Mouse (Mus musculus) splenic B cell, adult 2 months (primary cell): ENCODE measurements at regions not wholly inside any gene's neighbourhood (a gene's known extent, or its start where the extent isn't known, plus 50 kb on each side); places are given as distances from the start of the nearest gene placed in this dataset.

Experiments used
- DNase-seq: peaks from one replicate; pipeline ENCODE4 v3.0.0-alpha.2; 2011; ENCODE audit warnings: low read depth, low spot score
- H3K27me3 ChIP-seq: 2 replicates; pipeline ENCODE4 v1.6.1; 2012; ENCODE audit warnings: mild to moderate bottlenecking, low read length, moderate library complexity, mixed read lengths; ENCODE audit not compliant: control insufficient read depth, poor library complexity, insufficient read depth, severe bottlenecking
- H3K36me3 ChIP-seq: 2 replicates; pipeline ENCODE4 v1.6.1; 2012; ENCODE audit warnings: mild to moderate bottlenecking, low read length, moderate library complexity, mixed read lengths; ENCODE audit not compliant: control insufficient read depth, poor library complexity, insufficient read depth, severe bottlenecking

DNA sequence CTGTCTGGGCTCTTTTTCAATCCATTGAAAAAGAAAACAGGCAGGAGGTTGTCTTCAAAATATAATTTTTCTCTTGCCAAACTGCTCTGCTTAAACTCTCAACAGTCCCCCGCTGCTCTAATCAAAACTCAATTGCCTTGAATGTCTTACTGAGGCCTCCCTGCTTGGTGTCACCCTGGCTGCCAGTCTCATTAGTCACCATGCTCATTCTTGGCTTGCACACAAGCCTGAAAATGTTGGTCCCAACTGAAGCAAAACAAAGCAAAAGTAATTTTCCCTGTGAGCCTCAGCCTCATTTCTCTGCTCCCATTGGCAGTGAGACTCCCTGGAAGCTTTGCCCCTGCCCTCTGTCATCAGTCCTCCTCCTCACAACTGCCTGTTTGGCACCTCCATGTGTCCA lies 288.1 kb upstream of the Lmcd1 start:
- no peaks in the 10 kb centered on the region for H3K36me3 ChIP-seq
- no peak for DNase-seq
- no peaks in the 10 kb centered on the region for H3K27me3 ChIP-seq

DNA sequence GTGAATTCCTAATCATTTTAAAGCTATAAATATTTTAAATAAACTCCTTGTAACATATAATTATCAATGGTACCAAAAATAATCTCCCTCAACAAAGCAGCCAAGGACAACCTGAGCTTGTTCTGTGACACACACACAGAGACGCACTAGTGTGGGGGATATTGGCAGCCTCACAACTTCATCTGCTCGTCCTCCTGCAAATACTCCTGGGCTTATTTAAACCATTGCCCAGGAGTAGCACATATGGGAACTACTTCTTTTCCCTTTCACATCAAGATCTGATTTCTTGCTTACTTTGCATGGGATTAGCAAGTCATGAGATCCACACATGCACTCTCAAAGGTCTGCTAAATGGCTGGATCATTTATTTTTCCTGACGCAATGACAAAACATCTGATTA lies 277.7 kb upstream of the Lmcd1 start:
- Histone ChIP-seq H3K27me3 (no peaks in the 10 kb centered on the region), H3K36me3 (no peaks in the 10 kb centered on the region)
- DNase-seq: no peak

DNA sequence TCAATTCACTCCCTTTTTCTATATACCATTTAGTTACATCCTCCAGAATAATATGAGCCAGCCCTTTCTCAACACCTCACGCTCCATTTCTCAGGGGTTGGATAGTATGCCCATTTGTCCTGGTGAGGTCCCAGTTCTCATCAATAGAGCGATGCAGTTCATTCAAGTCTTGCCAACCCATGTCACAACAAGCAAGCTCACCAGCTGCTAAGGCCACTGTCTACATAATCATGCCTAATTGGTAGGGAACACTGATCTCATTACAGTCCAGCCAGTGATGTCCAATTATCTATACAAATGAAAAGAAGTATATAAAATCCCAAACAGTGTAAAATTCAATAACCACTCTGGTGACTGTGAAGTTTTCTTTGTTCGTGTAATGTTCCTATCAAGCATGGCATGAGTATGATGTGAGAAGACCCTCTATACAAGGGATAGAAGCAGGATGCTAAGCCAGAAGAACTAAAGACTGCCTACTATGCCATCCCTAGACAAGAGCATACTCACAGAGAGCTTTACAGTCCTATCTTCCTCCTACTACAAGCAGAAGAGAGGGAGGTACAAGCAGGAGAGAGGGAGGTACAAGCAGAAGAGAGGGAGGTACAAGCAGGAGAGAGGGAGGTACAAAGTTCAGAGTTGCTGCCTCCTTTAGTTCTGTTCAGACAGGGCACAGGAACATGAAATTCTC lies 269.6 kb upstream of the Lmcd1 start:
- no peaks in the 10 kb centered on the region for H3K36me3 ChIP-seq
- no peak for DNase-seq

DNA sequence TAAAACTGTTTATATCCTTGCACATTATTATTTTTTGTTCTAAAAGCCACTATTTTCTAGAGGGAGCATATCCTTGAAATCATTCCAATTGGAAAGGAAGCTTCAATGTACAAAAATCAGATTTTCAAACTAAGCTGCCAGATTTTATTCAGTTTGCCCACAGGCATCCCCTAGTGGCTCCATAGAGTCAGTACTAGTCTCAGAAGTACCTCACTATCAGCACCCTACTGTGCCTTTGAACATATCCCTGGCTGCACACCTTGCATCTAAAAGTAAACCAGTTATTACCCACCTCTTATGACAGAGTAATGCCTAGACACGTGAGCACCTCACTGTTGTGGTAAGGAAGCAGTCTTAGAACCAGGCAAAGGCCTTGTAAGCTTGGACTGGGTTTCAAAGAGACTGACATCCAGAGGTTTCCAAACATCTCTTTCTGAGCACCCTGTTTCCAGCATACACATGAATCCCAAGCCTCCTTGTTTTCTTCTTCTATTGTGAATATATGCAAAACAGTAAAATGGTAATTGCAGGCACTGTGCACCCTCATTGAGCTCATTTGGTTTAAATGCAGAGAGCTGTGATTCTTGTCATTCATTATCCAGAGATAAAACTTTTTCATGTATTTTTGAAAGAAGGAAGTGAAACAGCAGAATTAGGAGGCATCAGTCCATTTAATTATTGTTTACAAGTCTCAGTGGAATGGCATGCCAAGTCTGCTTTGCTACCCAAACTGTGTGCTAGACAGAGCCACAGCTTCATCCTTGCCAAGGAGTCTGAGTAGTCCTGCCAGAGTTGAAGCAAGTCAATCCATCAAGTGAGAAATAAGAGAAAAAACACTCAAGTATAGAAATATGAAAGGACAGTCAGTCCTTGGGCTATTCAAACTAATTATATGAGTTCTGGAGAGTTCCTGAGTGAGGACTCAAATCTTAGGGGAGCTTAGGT lies 247.0 kb upstream of the Lmcd1 start:
- DNase-seq: no peak
- Histone ChIP-seq H3K27me3 (no peaks in the 10 kb centered on the region), H3K36me3 (no peaks in the 10 kb centered on the region)

More for the DNA sequence above, 269.6 kb upstream of the Lmcd1 start:
- no peaks in the 10 kb centered on the region for H3K27me3 ChIP-seq

DNA sequence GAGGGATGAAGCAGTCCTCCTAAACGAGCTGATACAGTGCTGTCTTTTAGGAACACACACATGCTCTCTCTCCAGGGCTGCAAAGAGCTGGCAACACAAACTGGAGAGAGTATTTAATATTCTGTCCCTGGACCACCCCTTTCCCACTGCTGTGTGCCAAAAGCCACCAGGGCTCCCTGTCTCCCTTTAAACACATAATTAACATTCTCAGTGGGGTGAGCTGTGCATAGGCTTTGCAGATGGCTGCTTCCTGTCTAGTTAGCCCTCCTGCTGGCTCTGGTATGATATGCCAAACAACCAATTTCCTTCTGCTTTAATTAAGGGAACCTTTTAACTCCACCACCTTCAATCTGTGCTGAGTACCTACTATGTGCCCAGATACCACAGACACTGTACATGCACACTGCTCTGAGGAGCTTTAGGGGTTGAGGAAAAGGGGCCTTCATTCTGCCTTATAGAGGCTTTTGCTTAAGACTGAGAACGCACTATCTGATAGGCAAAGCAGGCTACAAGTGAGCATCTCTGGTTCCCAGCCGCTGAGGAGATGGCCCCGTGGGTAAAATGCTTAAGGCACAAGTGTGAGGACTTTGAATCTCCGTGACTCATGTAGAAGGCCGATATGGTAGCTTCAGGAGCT lies 222.9 kb upstream of the Lmcd1 start:
- Histone ChIP-seq H3K36me3 (no peaks in the 10 kb centered on the region), H3K27me3 (no peaks in the 10 kb centered on the region)
- DNase-seq: no peak

DNA sequence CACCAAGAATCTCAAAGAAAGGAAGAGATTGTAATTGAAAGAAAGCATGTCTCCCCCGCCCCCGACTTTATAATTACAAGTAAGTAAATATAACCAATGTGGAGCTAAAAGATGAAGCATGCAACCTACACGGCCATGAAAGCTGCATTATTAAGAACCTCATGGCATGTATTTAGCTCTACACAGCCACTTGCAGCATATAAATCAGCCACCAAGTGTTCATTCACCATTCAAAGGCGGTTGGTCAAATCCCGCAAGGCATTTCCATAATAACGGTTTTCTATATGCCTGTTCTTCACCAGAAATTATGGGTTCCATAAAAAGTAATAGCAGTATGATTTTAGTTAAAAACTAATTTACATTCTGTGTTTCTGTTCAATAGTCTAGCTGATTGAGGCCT lies 221.4 kb upstream of the Lmcd1 start:
- Histone ChIP-seq H3K27me3 (no peaks in the 10 kb centered on the region), H3K36me3 (no peaks in the 10 kb centered on the region)
- no peak for DNase-seq

DNA sequence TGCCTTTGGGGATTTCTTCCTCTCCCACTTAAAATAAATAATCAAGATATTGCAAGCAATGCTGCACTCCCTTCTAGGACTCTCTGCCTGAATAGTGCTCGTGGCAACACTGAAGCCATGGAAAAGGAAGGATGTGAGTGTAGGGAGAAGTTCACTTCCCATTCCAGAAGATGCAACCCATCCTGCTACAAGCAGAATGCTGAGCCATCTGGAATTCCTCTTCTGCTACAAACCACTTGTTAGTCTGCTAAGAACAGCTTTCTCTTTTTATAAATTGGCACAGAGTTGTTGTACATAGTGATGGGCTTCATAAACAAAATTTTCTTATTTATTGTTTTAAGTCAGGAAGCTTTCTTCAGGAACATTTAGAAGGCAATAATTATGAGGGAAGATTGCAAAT lies 215.7 kb upstream of the Lmcd1 start:
- Histone ChIP-seq H3K36me3 (no peaks in the 10 kb centered on the region), H3K27me3 (no peaks in the 10 kb centered on the region)
- no peak for DNase-seq

DNA sequence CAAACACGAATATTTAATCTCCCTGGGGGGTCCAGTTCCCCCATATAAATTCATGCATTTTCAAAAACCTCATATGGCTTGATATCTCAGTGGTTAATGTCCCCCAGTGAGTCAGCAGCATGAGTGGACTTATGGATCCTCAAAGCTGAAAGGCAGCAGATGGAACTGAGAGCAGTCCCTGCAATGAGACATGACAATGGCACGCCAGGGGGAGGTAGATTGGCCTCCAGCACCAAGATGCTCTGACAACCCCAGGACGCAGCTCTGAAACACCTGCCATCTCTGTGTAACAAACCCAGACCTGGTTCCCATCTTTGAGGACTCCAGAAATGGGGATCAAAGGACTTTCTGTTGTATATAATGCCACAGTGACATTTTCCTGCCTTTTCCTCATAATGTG lies 210.6 kb upstream of the Lmcd1 start:
- Histone ChIP-seq H3K36me3 (no peaks in the 10 kb centered on the region), H3K27me3 (no peaks in the 10 kb centered on the region)
- DNase-seq: no peak

DNA sequence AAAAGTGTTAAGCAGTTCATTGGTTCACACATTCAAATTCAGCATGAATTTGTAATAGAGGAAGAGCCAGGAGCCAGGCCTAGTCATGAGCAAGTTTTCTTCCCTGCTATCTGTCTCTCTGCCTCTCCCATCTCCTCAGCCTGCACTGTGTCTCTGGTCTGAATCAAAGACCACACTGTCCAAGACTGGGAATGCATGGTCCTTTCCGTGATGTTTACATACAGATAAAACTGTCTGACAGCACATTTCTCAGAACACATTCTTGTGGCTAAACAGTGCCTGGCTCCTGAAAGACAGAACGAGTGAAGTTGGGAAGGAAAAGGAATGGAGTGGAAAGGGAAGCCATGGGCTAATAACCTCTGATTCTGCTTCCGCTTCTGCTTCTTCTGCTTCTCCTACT lies 183.0 kb upstream of the Lmcd1 start:
- no peaks in the 10 kb centered on the region for H3K27me3 ChIP-seq
- H3K36me3 ChIP-seq: no peaks in the 10 kb centered on the region
- no peak for DNase-seq

DNA sequence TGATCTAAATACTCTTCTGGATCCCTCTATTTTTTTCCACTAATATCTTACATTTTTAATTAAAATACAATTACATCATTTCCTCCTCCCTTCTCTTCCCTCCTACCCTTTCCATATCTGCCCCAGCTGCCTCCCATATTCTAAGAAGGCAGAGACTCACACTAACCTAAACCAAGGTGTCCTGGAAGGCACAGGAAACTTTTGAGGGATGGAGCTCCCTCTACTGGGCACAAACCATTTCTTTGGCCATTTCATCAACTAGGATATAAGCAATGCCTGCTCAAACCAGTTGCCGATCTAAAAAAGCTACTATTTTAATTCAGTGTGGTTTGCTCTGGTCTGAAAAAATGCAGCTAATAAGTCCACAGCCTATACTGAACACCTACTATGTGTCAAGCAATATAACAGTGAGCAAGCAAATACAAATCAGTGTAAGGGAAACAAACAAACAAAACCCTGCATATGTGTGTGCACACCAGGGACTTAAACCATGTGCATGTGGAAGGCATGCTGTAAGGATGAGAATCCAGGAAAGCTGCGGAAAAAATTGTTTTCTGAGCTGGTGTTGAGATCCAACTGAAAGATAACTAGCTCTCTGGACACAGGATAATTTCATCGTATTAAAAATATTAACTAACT lies 182.3 kb upstream of the Lmcd1 start:
- no peak for DNase-seq

DNA sequence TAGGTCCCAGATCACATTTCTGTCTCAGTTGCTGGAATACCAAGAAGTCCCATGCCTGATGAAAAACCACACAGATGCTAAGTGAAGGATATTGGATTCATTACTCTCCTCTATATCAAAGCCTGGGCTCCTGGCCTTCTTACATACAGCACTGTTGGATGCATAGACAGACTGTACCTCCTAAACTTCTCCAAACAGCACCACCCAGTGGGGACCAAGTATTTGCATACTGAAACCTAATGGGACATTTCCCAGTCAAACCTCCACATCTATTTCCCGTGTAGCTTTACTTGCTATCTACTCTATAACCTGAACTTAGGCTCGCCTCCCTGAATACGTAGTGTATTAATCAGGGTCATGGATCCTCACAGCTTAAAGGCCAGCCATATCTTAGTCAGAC lies 180.3 kb upstream of the Lmcd1 start:
- Histone ChIP-seq H3K36me3 (no peaks in the 10 kb centered on the region), H3K27me3 (no peaks in the 10 kb centered on the region)
- DNase-seq: no peak

More for the DNA sequence above, 182.3 kb upstream of the Lmcd1 start:
- no peaks in the 10 kb centered on the region for H3K36me3 ChIP-seq
- H3K27me3 ChIP-seq: no peaks in the 10 kb centered on the region

DNA sequence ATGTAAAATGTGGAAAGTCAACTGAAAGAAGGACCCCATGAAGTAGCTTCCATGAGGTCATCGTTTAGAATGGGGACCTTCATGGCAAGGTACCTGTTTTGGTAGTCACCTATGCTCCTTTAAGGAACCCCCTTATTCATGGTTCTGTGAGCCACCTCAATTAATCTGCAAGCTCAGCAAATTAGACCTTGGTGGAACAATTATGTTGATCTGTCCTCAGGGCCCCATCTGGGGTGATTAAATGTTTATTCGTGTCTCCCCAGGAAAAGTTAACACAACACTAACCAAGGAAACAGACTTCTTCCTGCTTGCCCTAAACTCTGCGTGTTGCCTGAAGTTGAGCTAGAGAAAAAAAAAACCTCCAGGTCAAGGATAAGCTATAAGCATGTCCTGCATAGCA lies 175.9 kb upstream of the Lmcd1 start:
- H3K36me3 ChIP-seq: no peaks in the 10 kb centered on the region
- no peaks in the 10 kb centered on the region for H3K27me3 ChIP-seq
- no peak for DNase-seq

DNA sequence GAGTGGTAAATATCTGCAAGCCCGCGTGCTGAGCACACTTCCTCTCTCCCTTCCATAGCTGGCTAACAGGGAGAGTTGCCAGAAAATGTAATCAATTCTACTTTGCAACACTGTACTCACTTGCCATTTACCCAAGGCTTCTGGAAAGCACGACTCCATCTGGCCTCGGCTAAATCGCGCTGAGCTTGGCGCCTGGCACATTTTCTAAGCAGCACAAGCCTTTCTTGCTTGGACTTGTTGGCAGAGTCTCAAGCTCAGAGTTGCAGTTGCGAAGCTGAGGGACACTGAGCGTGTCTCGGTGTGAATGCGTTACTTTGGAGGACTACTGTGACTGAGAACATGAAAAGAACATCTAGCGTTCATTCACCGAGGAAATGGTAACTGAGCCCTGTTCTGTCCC lies 164.9 kb upstream of the Lmcd1 start:
- DNase-seq: no peak

DNA sequence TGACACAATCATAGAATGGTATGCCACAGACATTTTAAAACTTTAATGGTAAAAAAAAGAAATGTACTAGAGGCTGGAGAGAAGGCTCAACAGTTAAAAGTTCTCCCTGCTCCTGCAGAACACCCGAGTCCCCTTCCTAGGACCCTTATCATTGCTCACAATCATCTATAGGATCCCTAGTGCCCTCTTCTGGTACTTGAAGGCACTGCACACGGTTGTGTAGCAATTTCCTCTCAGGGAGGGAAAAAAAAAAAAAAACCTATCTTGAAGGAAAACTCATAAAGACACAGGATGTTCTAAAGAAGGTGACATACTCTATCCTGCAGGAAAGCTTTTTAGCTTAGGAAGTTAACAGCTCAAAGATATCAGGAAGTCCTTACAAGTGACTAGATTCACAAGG lies 154.4 kb upstream of the Lmcd1 start:
- Histone ChIP-seq H3K36me3 (no peaks in the 10 kb centered on the region), H3K27me3 (no peaks in the 10 kb centered on the region)
- no peak for DNase-seq

More for the DNA sequence above, 164.9 kb upstream of the Lmcd1 start:
- Histone ChIP-seq H3K27me3 (no peaks in the 10 kb centered on the region), H3K36me3 (no peaks in the 10 kb centered on the region)

DNA sequence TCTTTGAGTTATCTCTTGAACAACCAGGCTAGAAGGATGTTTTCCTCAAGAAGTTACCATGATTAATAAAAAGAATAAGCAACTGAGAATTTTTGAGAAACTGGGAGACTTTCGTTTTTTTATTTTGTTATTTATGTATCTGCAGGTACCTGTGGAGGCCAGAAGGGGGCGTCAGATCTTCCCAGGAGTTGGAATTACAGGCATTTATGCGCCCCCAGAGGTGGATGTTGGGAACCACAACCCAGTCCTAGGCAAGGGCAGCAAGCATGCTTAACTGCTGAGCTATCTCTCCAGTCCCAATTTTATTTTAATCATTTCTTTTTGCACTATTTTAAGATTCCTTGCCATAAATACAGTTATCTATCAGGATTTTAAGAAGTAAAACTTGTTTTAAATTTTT lies 140.0 kb upstream of the Lmcd1 start:
- Histone ChIP-seq H3K27me3 (no peaks in the 10 kb centered on the region), H3K36me3 (no peaks in the 10 kb centered on the region)
- DNase-seq: no peak
